Mouse (Mus musculus) heart, embryonic 10.5 days (tissue): ENCODE results near the gene Abhd8. TPM values are rescaled to one million over a fixed set of nuclear protein-coding genes. Genes with fewer than 3 reads are reported as not detected.

Experiments
- DNase-seq: peaks from one replicate; pipeline ENCODE4 v3.0.0-alpha.2; 2017; ENCODE audit warnings: low spot score
- H3K27ac ChIP-seq: fragments of 300-500 bp; sonication (generic); 2 replicates; pipeline ENCODE4 v1.5.1; 2016; ENCODE audit warnings: mild to moderate bottlenecking
- H3K27me3 ChIP-seq: fragments of 300-500 bp; sonication (generic); 2 replicates; pipeline ENCODE4 v1.6.1; 2016; ENCODE audit warnings: mild to moderate bottlenecking; ENCODE audit not compliant: poor library complexity, insufficient read depth, severe bottlenecking
- H3K36me3 ChIP-seq: fragments of 300-500 bp; sonication (generic); 2 replicates; pipeline ENCODE4 v1.6.1; 2016; ENCODE audit warnings: mild to moderate bottlenecking, moderate library complexity
- H3K4me1 ChIP-seq: fragments of 300-500 bp; sonication (generic); 2 replicates; pipeline ENCODE4 v1.6.1; 2016; ENCODE audit warnings: mild to moderate bottlenecking
- H3K4me3 ChIP-seq: fragments of 300-500 bp; sonication (generic); 2 replicates; pipeline ENCODE4 v1.5.1; 2016; ENCODE audit warnings: mild to moderate bottlenecking, moderate library complexity
- H3K9me3 ChIP-seq: fragments of 300-500 bp; sonication (generic); 2 replicates; pipeline ENCODE4 v1.6.1; 2016; ENCODE audit warnings: mild to moderate bottlenecking, moderate library complexity
- WGBS: fragments of 180-500 bp; shearing (Covaris S2); methylation state at CpG from one replicate; pipeline ENCODE4 v1.1.7; 2016; 5-methylcytosine and 5-hydroxymethylcytosine counted together
- polyA plus RNA-seq: library from polyadenylated mRNA; unstranded; fragments of >200 nt; fragmentation: Nextera tagmentation; extraction: Ambion mirVana; gene quantifications from 2 replicates; pipeline ENCODE4 v1.2.1, GENCODE M21; 2016

Gene Abhd8
- polyA plus RNA-seq, 1 experiment from 2014 or later: 41.5 TPM

- H3K9me3 ChIP-seq: no peaks in the 10 kb centered on the region
- H3K27ac ChIP-seq: 0 out of 2 replicates have a peak overlapping the region, but pooled peaks have one; percentile 29
- H3K4me1 ChIP-seq: peaks cover 33% of the 10 kb centered on the region
- H3K4me3 ChIP-seq: peak overlapping the region; percentile 74
- H3K27me3 ChIP-seq: peaks cover 22% of the 10 kb centered on the region
- WGBS: 91% methylated on average over 25 of the region's 25 CpGs
- peaks cover 64% of the 10 kb centered on the region for H3K36me3 ChIP-seq
- no peak for DNase-seq
These were observed 11.6 kb upstream of the Abhd8 start for GRCm38 (mm10) chr8:71474785-71475701.

DNA sequence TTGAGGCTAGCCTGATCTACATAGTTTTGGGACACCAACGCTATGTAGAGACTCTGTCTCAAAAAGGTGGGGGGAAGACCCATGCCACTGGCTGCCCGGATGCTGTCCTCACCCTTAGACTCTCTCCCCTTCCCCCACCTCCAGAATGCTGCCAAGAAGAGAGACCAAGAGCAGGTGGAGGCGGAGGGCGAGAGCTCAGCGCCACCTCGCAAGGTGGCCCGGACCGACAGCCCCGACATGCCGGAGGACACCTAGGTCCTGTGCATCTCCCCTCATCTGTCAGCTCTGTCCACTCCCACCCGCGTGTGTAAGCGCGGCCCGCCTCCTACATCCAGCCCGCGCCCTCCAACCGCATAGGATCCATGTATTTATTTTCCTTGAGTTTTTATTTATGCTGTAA, 10.9 kb upstream of the Abhd8 start:
- 96% methylated on average over 18 of the region's 18 CpGs for WGBS
- H3K36me3 ChIP-seq: peaks cover 64% of the 10 kb centered on the region

DNA sequence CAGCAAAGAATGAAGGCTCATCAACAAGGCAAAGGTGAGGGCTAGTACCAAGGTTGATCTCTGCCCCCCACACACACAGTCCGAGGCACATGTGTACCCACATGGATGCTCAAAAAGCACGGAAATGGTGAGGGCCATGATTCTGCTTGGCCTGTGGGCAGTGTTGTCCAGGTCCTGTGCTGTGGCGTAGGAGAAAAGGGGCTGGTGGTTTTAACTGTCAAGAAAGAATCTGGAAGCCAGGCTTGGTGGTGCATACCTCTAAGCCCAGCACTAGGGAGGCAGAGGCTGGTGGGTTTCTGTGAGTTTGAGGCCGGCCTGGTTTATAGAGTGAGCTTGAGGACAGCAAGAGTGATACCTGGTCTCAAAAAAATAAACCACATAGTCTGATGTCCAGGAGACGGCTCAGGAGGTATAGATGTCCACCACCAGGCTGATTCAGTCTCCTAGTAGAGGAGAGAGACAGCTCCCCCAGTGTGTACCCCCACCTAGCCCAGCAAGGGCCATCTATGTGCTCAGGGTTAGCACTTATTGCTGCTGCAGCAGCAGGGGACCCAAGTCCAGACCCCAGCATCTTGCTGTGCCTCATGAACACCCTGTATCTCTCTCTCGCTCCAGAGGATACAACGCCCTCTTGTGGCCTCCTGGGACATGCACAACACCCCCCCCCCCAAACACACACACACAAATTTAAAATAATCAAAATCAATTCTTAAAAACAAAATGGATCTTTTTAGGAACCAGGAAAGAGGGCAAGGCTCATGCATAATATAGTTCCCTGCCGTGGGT, 9.3 kb upstream of the Abhd8 start:
- peaks cover 41% of the 10 kb centered on the region for H3K4me1 ChIP-seq
- H3K27me3 ChIP-seq: 0 out of 2 replicates have a peak, but pooled peaks cover 5% of the 10 kb centered on the region
- H3K27ac ChIP-seq: no peak overlapping the region
- no peaks in the 10 kb centered on the region for H3K9me3 ChIP-seq
- H3K36me3 ChIP-seq: peaks cover 53% of the 10 kb centered on the region
- no peak for DNase-seq
- no peak overlapping the region for H3K4me3 ChIP-seq
- WGBS: 87% methylated on average over 8 of the region's 8 CpGs

More for the DNA sequence above, 10.9 kb upstream of the Abhd8 start:
- peaks cover 17% of the 10 kb centered on the region for H3K27me3 ChIP-seq
- no peak for DNase-seq
- H3K4me1 ChIP-seq: peaks cover 40% of the 10 kb centered on the region
- no peak overlapping the region for H3K27ac ChIP-seq
- no peak overlapping the region for H3K4me3 ChIP-seq
- H3K9me3 ChIP-seq: no peaks in the 10 kb centered on the region

DNA sequence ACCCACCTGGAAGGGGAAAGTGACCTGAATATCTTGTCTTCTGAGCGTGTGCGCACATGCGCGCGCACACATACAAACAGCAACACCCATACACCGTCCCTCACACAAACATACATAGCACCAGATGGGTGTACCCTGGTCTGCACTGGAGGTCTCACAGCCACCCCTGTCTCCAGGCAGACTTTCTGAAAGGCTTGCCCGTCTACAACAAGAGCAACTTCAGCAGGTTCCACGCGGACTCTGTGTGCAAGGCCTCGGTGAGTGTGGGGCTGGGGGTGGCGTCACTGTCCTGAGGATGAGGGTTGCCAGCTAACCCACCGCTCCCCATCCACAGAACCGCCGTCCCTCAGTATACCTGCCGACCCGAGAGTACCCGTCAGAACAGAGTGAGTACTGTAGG, 8.4 kb upstream of the Abhd8 start:
- no peak for DNase-seq
- no peak overlapping the region for H3K4me3 ChIP-seq
- no peaks in the 10 kb centered on the region for H3K9me3 ChIP-seq
- H3K27me3 ChIP-seq: no peaks in the 10 kb centered on the region
- no peak overlapping the region for H3K27ac ChIP-seq
- WGBS: 93% methylated on average over 17 of the region's 17 CpGs
- H3K4me1 ChIP-seq: peaks cover 33% of the 10 kb centered on the region
- H3K36me3 ChIP-seq: peaks cover 53% of the 10 kb centered on the region

DNA sequence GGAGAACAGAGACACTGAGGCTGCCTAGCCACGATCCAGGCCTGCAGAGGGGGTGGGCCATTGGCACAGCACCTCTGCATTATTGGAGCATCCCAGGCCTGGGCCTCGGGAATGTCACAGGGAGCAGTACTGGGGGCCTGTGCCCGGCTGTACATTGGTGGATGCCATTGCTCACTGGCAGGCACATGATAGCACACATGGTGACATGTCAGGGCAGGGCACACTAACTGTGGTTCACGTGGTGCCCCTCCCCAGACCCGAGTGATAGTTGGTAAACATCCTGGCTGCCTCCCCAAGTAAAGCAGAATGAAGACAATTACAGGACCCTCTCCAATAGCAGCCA, 7.4 kb upstream of the Abhd8 start:
- H3K36me3 ChIP-seq: peaks cover 61% of the 10 kb centered on the region
- 85% methylated on average over 5 of the region's 5 CpGs for WGBS
- no peak overlapping the region for H3K4me3 ChIP-seq
- H3K4me1 ChIP-seq: peaks cover 23% of the 10 kb centered on the region
- DNase-seq: no peak
- H3K27me3 ChIP-seq: no peaks in the 10 kb centered on the region
- H3K27ac ChIP-seq: no peak overlapping the region
- no peaks in the 10 kb centered on the region for H3K9me3 ChIP-seq

DNA sequence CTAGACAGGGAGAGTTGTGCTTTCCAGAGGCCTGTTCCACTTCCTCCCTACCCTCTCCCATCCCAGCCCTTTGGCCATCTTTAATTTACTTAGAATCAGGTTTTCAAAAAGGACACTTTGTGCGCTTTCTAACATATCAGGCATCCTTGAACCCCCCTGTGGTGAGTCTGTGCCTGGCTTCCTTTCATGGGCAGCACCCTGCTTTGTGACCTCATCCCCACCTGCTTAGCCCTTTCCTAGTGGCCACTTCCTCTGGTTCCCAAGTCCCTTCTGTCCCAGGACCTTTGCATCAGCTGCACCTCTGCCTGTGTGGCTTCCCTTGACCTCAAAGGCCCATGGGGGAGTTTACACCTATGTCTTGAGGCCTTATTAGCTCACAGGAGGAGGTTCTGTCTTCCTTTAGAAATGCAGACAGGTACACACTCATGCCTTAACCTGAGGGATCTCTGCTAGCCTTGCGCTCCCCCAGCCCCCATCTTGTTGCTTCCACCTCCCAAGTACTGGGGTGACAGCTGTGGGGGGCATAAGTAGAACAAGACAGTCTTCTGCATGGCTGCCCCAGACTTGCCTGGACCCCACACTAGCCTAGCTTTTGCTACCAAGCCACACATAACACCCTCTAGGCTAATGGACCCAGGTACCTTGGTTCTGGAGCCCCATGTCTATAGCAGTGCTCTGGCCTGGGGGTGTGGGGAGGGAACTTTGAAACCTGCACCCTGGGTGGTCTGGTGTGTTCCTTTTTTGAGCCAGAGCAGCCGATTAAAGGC, 6.9 kb upstream of the Abhd8 start:
- no peak for DNase-seq
- H3K36me3 ChIP-seq: peaks cover 59% of the 10 kb centered on the region
- no peaks in the 10 kb centered on the region for H3K9me3 ChIP-seq
- peak overlapping the region; percentile 94 for H3K4me3 ChIP-seq
- WGBS: 85% methylated on average over 3 of the region's 3 CpGs
- H3K27ac ChIP-seq: no peak overlapping the region
- H3K27me3 ChIP-seq: no peaks in the 10 kb centered on the region
- peaks cover 23% of the 10 kb centered on the region for H3K4me1 ChIP-seq

DNA sequence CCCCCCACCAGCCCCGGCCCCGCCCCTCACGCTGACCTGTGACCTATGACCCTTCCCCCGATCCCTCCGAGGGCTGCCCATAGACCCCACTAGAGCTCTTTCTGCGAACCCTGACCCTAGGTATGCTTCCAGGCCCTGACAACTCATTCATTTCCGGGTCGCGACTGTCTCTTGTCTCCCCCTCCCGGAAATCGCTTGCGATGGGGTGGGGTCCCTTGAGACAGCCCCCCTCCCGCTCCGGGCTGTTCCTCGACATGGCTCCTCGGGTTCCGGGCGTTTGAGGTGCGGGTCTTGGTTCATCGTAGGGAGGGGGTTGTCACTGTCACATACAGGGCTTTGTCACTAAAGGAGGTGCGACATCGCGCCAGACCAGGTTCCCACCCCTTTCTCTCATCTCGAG, 6.0 kb upstream of the Abhd8 start:
- peak overlapping the region; percentile 94 for H3K4me3 ChIP-seq
- no peak for DNase-seq
- WGBS: under 1% methylated on average over 24 of the region's 24 CpGs

DNA sequence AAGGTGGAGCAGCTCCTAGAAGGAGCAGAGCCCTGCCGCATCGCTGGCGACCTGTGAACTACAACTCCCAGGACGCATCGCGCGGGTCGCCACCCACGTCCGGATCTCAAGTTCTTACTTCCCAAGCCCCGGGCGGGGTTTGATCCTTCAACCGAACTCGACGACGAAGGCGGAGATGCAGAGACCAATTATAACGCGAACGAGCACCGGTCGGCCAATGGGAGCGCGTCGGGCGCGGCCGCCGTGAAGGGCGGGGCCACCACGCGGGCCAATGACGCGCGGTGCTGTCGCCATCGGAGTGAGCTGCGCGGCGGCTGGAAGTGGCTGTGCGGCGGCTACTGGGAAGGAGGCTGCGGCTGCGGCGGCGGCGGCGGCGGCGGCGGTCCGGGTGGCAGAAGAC, 5.5 kb upstream of the Abhd8 start, which contains the start of gene Dda1:
TSS of gene Dda1 (plus strand) at position 284 of the 400 bp plus-strand sequence.
- H3K27me3 ChIP-seq: no peaks in the 10 kb centered on the region
- H3K36me3 ChIP-seq: peaks cover 44% of the 10 kb centered on the region
- 1% methylated on average over 52 of the region's 52 CpGs for WGBS
- peak within 1 kb of the TSS; percentile 94 for H3K4me3 ChIP-seq
- H3K4me1 ChIP-seq: peaks cover 32% of the 10 kb centered on the region
- peak; percentile 99 for DNase-seq
- H3K27ac ChIP-seq: peak within 1 kb of the TSS; percentile 92
- H3K9me3 ChIP-seq: no peaks in the 10 kb centered on the region

More for the DNA sequence above, 6.0 kb upstream of the Abhd8 start:
- Histone ChIP-seq H3K9me3 (no peaks in the 10 kb centered on the region), H3K4me1 (peaks cover 27% of the 10 kb centered on the region), H3K27ac (peak overlapping the region; percentile 92), H3K36me3 (peaks cover 49% of the 10 kb centered on the region), H3K27me3 (no peaks in the 10 kb centered on the region)

GRCm38 (mm10) chr8:71468001-71468400, 4.5 kb upstream of the Abhd8 start:
- Histone ChIP-seq H3K4me3 (no peak overlapping the region), H3K4me1 (peaks cover 41% of the 10 kb centered on the region), H3K27ac (no peak overlapping the region), H3K9me3 (no peaks in the 10 kb centered on the region), H3K36me3 (peaks cover 35% of the 10 kb centered on the region), H3K27me3 (no peaks in the 10 kb centered on the region)
- 83% methylated on average over 1 of the region's 1 CpGs for WGBS
- DNase-seq: no peak

GRCm38 (mm10) chr8:71467201-71467600, 3.7 kb upstream of the Abhd8 start:
- H3K27me3 ChIP-seq: peaks cover 4% of the 10 kb centered on the region
- H3K4me3 ChIP-seq: no peak overlapping the region
- 91% methylated on average over 2 of the region's 2 CpGs for WGBS
- no peaks in the 10 kb centered on the region for H3K9me3 ChIP-seq
- peaks cover 49% of the 10 kb centered on the region for H3K4me1 ChIP-seq
- no peak for DNase-seq
- H3K27ac ChIP-seq: no peak overlapping the region
- H3K36me3 ChIP-seq: peaks cover 27% of the 10 kb centered on the region

- DNase-seq: no peak
- WGBS: 91% methylated on average over 5 of the region's 5 CpGs
- peaks cover 22% of the 10 kb centered on the region for H3K36me3 ChIP-seq
- no peak overlapping the region for H3K27ac ChIP-seq
- peaks cover 56% of the 10 kb centered on the region for H3K4me1 ChIP-seq
- H3K9me3 ChIP-seq: no peaks in the 10 kb centered on the region
- H3K27me3 ChIP-seq: peaks cover 14% of the 10 kb centered on the region
- H3K4me3 ChIP-seq: no peak overlapping the region
These were observed 2.7 kb upstream of the Abhd8 start for GRCm38 (mm10) chr8:71466198-71466597.

- Histone ChIP-seq H3K4me1 (peaks cover 56% of the 10 kb centered on the region), H3K36me3 (peaks cover 22% of the 10 kb centered on the region), H3K9me3 (no peaks in the 10 kb centered on the region), H3K27me3 (peaks cover 19% of the 10 kb centered on the region), H3K4me3 (peak overlapping the region; percentile 86), H3K27ac (no peak overlapping the region)
- WGBS: 76% methylated on average over 8 of the region's 8 CpGs
- DNase-seq: no peak
These were observed 2.3 kb upstream of the Abhd8 start for GRCm38 (mm10) chr8:71465733-71466132.
